Mouse (Mus musculus) forebrain, embryonic 12.5 days (tissue): ENCODE measurements at regions not wholly inside any gene's neighbourhood (a gene's known extent, or its start where the extent isn't known, plus 50 kb on each side); places are given as distances from the start of the nearest gene placed in this dataset.

ENCODE experiments used
- ATAC-seq: fragments of 200-750 bp; cut with Nextera tagmentation; 2 replicates; pipeline ENCODE4 v1.8.0; 2017; ENCODE audit warnings: moderate TSS enrichment; ENCODE audit not compliant: low FRiP score
- H3K27ac ChIP-seq: fragments of 300-500 bp; sonication (generic); 2 replicates; pipeline ENCODE4 v1.5.1; 2016; ENCODE audit warnings: mild to moderate bottlenecking
- H3K27me3 ChIP-seq: fragments of 300-500 bp; sonication (generic); 2 replicates; pipeline ENCODE4 v1.6.1; 2016; ENCODE audit warnings: mild to moderate bottlenecking
- H3K36me3 ChIP-seq: fragments of 300-500 bp; sonication (generic); replicated peaks from 2 replicates; pipeline ENCODE4 v1.6.1; 2016; ENCODE audit warnings: mild to moderate bottlenecking
- H3K4me1 ChIP-seq: fragments of 300-500 bp; sonication (generic); 2 replicates; pipeline ENCODE4 v1.6.1; 2016
- H3K4me2 ChIP-seq: fragments of 300-500 bp; sonication (generic); 2 replicates; pipeline ENCODE4 v1.6.1; 2016; ENCODE audit warnings: mild to moderate bottlenecking, moderate library complexity
- H3K4me3 ChIP-seq: fragments of 300-500 bp; sonication (generic); replicated peaks from 2 replicates; pipeline ENCODE4 v1.5.1; 2016; ENCODE audit warnings: mild to moderate bottlenecking
- H3K9ac ChIP-seq: fragments of 300-500 bp; sonication (generic); 2 replicates; pipeline ENCODE4 v1.6.1; 2016; ENCODE audit warnings: mild to moderate bottlenecking
- H3K9me3 ChIP-seq: fragments of 300-500 bp; sonication (generic); 2 replicates; pipeline ENCODE4 v1.6.1; 2016
- WGBS: fragments of 180-500 bp; shearing (Covaris S2); methylation state at CpG from one replicate; pipeline ENCODE4 v1.1.7; 2016; 5-methylcytosine and 5-hydroxymethylcytosine counted together

- Histone ChIP-seq H3K9ac (no peak overlapping the region), H3K27me3 (peaks cover 44% of the 10 kb centered on the region), H3K9me3 (no peaks in the 10 kb centered on the region), H3K27ac (no peak overlapping the region), H3K4me2 (no peak overlapping the region), H3K4me1 (no peaks in the 10 kb centered on the region), H3K4me3 (no peak overlapping the region), H3K36me3 (no peaks in the 10 kb centered on the region)
- peak; percentile 69; the same call in 1 of the 2 replicates for ATAC-seq
- WGBS: 36% methylated on average over 10 of the region's 10 CpGs
These were observed 86.2 kb upstream of the Smad3 start for GRCm38 (mm10) chr9:63843883-63844485.

- H3K4me3 ChIP-seq: no peak overlapping the region
- no peaks in the 10 kb centered on the region for H3K36me3 ChIP-seq
- no peak for ATAC-seq
- no peaks in the 10 kb centered on the region for H3K4me1 ChIP-seq
- 48% methylated on average over 2 of the region's 2 CpGs for WGBS
- peaks cover 46% of the 10 kb centered on the region for H3K27me3 ChIP-seq
- H3K9ac ChIP-seq: no peak overlapping the region
- H3K4me2 ChIP-seq: no peak overlapping the region
- no peak overlapping the region for H3K27ac ChIP-seq
- no peaks in the 10 kb centered on the region for H3K9me3 ChIP-seq
These were observed 85.6 kb upstream of the Smad3 start for GRCm38 (mm10) chr9:63843431-63843830.

- H3K27me3 ChIP-seq: peaks cover 51% of the 10 kb centered on the region
- 90% methylated on average over 14 of the region's 14 CpGs for WGBS
- no peak overlapping the region for H3K4me3 ChIP-seq
- no peak overlapping the region for H3K9ac ChIP-seq
- H3K4me2 ChIP-seq: no peak overlapping the region
- no peaks in the 10 kb centered on the region for H3K36me3 ChIP-seq
- peaks cover 5% of the 10 kb centered on the region; the same call in 1 of the 2 replicates for H3K4me1 ChIP-seq
- H3K9me3 ChIP-seq: no peaks in the 10 kb centered on the region
- no peak overlapping the region for H3K27ac ChIP-seq
- ATAC-seq: no peak
These were observed 83.3 kb upstream of the Smad3 start for GRCm38 (mm10) chr9:63841102-63841501.

GRCm38 (mm10) chr9:63838996-63839772 lies 81.4 kb upstream of the Smad3 start:
- WGBS: 89% methylated on average over 14 of the region's 14 CpGs
- no peak for ATAC-seq
- peaks cover 41% of the 10 kb centered on the region for H3K27me3 ChIP-seq
- H3K4me2 ChIP-seq: no peak overlapping the region
- no peaks in the 10 kb centered on the region for H3K9me3 ChIP-seq
- no peak overlapping the region for H3K9ac ChIP-seq
- H3K36me3 ChIP-seq: no peaks in the 10 kb centered on the region
- H3K27ac ChIP-seq: no peak overlapping the region
- no peak overlapping the region for H3K4me3 ChIP-seq
- peaks cover 6% of the 10 kb centered on the region; the same call in 1 of the 2 replicates for H3K4me1 ChIP-seq

- Histone ChIP-seq H3K27ac (no peak overlapping the region), H3K9me3 (no peaks in the 10 kb centered on the region)
- no peak for ATAC-seq
These were observed 79.8 kb upstream of the Smad3 start for GRCm38 (mm10) chr9:63837552-63837951.

GRCm38 (mm10) chr9:63836565-63837284 lies 78.9 kb upstream of the Smad3 start:
- Histone ChIP-seq H3K27ac (no peak overlapping the region), H3K4me3 (no peak overlapping the region), H3K9me3 (no peaks in the 10 kb centered on the region), H3K27me3 (peaks cover 31% of the 10 kb centered on the region), H3K36me3 (no peaks in the 10 kb centered on the region), H3K4me2 (no peak overlapping the region), H3K9ac (no peak overlapping the region), H3K4me1 (peaks cover 6% of the 10 kb centered on the region; the same call in 1 of the 2 replicates)
- 75% methylated on average over 5 of the region's 5 CpGs for WGBS
- no peak for ATAC-seq

More at GRCm38 (mm10) chr9:63837552-63837951, 79.8 kb upstream of the Smad3 start:
- Histone ChIP-seq H3K4me3 (no peak overlapping the region), H3K9ac (no peak overlapping the region), H3K4me2 (no peak overlapping the region), H3K36me3 (no peaks in the 10 kb centered on the region), H3K27me3 (peaks cover 31% of the 10 kb centered on the region), H3K4me1 (peaks cover 6% of the 10 kb centered on the region; the same call in 1 of the 2 replicates)
- WGBS: 75% methylated on average over 6 of the region's 6 CpGs

GRCm38 (mm10) chr9:63836036-63836435 lies 78.2 kb upstream of the Smad3 start:
- peaks cover 26% of the 10 kb centered on the region for H3K27me3 ChIP-seq
- no peak overlapping the region for H3K27ac ChIP-seq
- no peak overlapping the region for H3K9ac ChIP-seq
- no peak for ATAC-seq
- H3K4me1 ChIP-seq: peaks cover 6% of the 10 kb centered on the region; the same call in 1 of the 2 replicates
- WGBS: 44% methylated on average over 11 of the region's 11 CpGs
- no peak overlapping the region for H3K4me2 ChIP-seq
- H3K4me3 ChIP-seq: no peak overlapping the region
- H3K36me3 ChIP-seq: no peaks in the 10 kb centered on the region
- no peaks in the 10 kb centered on the region for H3K9me3 ChIP-seq

GRCm38 (mm10) chr9:63834416-63834815 lies 76.6 kb upstream of the Smad3 start:
- H3K4me3 ChIP-seq: no peak overlapping the region
- H3K4me2 ChIP-seq: no peak overlapping the region
- H3K9me3 ChIP-seq: no peaks in the 10 kb centered on the region
- H3K27me3 ChIP-seq: peaks cover 21% of the 10 kb centered on the region
- H3K36me3 ChIP-seq: no peaks in the 10 kb centered on the region
- WGBS: 75% methylated on average over 3 of the region's 3 CpGs
- peaks cover 6% of the 10 kb centered on the region; the same call in 1 of the 2 replicates for H3K4me1 ChIP-seq
- H3K9ac ChIP-seq: no peak overlapping the region
- no peak for ATAC-seq
- H3K27ac ChIP-seq: no peak overlapping the region

- H3K4me3 ChIP-seq: no peak overlapping the region
- WGBS: 84% methylated on average over 3 of the region's 3 CpGs
- H3K4me2 ChIP-seq: no peak overlapping the region
- no peaks in the 10 kb centered on the region for H3K27me3 ChIP-seq
- no peaks in the 10 kb centered on the region for H3K36me3 ChIP-seq
- H3K4me1 ChIP-seq: no peaks in the 10 kb centered on the region
- no peak for ATAC-seq
- no peak overlapping the region for H3K27ac ChIP-seq
- no peak overlapping the region for H3K9ac ChIP-seq
- no peaks in the 10 kb centered on the region for H3K9me3 ChIP-seq
These were observed 60.4 kb upstream of the Smad3 start for GRCm38 (mm10) chr9:63818163-63818562.

- Histone ChIP-seq H3K27ac (no peak overlapping the region), H3K9me3 (no peaks in the 10 kb centered on the region), H3K27me3 (no peaks in the 10 kb centered on the region), H3K36me3 (no peaks in the 10 kb centered on the region), H3K4me2 (no peak overlapping the region), H3K4me1 (peaks cover 5% of the 10 kb centered on the region; the same call in 1 of the 2 replicates), H3K9ac (no peak overlapping the region), H3K4me3 (no peak overlapping the region)
- 68% methylated on average over 2 of the region's 2 CpGs for WGBS
- ATAC-seq: no peak
These were observed 58.7 kb upstream of the Smad3 start for GRCm38 (mm10) chr9:63816540-63816939.

- no peaks in the 10 kb centered on the region for H3K36me3 ChIP-seq
- H3K9me3 ChIP-seq: no peaks in the 10 kb centered on the region
- H3K4me3 ChIP-seq: no peak overlapping the region
- 57% methylated on average over 3 of the region's 3 CpGs for WGBS
- H3K4me2 ChIP-seq: no peak overlapping the region
- H3K27ac ChIP-seq: no peak overlapping the region
- H3K27me3 ChIP-seq: no peaks in the 10 kb centered on the region
- peaks cover 17% of the 10 kb centered on the region; the same call in 1 of the 2 replicates for H3K4me1 ChIP-seq
- ATAC-seq: no peak
- no peak overlapping the region for H3K9ac ChIP-seq
These were observed 52.2 kb upstream of the Smad3 start for GRCm38 (mm10) chr9:63809901-63810587.
